Mouse (Mus musculus): ENCODE data around the gene Neu1. TPM values are rescaled to one million over a fixed set of nuclear protein-coding genes. Genes with fewer than 3 reads are reported as not detected.
"Not testable (repeated sequence)": the region's sequence is repeated elsewhere in the genome, so short reads cannot be mapped to it uniquely, and the experiment has no call there.

Neu1 gene
- total and polyA plus RNA-seq, 3 experiments: 24.0 to 47.2 (median 25.3) TPM

- not testable (repeated sequence) for DNase-seq
Measured at GRCm38 (mm10) chr17:34948721-34949552, 17.9 kb downstream of the Neu1 start.

DNA sequence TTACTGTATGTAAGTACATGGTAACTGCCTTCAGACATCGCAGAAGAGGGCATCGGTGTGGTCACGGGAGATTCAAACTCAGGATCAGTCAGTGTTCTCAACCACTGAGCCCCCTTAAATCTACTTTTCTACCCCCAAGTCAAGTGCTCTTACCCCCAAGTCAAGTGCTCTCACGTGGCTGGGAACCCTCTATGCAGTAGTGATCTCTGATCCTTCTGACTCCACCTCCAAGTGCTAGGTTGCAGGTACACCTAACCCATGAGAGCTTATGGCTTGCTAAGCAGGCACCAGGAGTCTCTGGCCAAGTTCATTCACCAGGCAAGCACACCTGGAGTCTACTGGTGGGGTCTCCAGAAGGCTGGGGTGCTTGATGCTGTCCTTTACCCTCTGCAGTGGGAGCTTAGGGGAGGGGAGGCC, 18.5 kb downstream of the Neu1 start:
- DNase-seq: no peak

DNA sequence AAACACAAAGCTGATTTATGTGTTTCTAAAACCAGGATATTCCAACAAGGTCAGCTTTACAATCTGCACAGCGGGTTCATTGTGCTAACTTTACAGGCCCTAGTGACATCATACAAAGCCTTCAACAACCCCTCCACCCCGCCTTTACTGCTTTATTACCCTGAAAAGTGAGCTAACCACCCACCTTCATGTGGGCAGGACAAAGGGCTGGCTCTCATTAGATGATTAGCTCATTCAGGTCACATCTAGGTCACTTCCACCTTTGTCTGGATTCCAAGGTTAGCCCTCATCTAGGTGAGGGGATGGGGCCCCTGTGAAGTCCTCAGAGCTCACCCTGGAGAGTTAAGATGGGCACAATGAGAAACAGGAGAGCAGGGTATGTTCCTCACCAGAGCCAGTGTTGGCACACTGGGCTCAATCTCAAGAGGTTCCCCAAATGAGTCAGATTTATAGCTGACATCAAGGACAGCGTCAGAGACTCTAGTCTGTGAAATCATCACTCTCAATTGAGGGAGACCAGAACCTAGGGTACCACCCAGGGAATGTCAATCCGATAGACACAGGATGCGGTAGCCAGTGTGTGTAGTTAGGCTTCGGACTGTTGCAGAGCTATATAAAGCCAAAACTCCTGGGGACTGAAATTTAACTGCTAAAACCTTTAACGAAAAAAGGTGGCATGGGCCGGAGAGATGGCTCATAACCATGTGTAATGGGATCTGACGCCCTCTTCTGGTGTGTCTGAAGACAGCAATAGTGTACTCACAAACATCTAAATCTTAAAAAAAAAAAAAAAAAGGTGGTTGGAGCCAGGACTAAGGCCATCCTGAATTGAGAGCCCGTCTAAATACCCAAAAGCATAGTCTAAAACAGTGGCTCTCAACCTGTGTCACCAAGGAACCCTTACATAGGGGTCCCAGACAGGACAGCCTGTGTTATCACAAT, 19.7 kb downstream of the Neu1 start:
- DNase-seq: peak; percentile 57

- DNase-seq: no peak
Measured at GRCm38 (mm10) chr17:34951636-34952377, 20.8 kb downstream of the Neu1 start.

GRCm38 (mm10) chr17:34952378-34953040, 21.5 kb downstream of the Neu1 start:
- peak; percentile 77 for DNase-seq

GRCm38 (mm10) chr17:34953258-34953657, 22.2 kb downstream of the Neu1 start:
- no peak for DNase-seq

GRCm38 (mm10) chr17:34953904-34954303, 22.9 kb downstream of the Neu1 start:
- no peak for DNase-seq

DNA sequence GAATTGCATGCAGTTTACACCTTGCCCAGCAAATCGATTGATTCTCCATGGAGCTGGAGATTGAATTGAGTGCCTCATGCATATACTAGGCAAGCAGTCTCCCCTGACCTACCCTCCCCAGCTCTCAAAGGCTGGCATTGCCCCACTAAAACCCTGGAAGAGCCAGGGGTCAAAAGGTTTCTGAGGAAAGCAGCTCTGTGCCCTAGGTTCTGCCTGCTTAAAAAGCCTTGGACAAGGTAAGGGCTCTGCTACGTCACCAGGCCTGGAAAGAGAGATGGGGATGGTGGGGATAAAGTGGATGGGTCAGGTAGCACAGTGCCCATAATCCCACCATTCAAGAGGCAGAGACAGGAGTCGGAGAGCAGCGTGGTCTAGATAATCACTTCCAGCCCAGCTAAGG, 23.8 kb downstream of the Neu1 start:
- DNase-seq: no peak

- DNase-seq: no peak
Measured at GRCm38 (mm10) chr17:34955884-34956283, 24.8 kb downstream of the Neu1 start.

- no peak for DNase-seq
Measured at GRCm38 (mm10) chr17:34956340-34956739, 25.3 kb downstream of the Neu1 start.

DNA sequence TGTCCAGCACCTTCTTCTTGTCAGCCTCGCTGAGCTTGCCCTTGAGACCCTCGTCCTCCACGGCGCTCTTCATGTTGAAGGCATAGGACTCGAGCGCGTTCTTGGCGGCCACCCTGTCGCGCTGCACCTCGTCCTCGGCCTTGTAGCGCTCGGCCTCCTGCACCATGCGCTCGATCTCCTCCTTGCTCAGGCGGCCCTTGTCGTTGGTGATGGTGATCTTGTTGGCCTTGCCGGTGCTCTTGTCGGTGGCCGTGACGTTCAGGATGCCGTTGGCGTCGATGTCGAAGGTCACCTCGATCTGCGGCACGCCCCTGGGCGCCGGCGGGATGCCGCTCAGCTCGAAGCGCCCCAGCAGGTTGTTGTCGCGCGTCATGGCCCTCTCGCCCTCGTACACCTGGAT, 26.2 kb downstream of the Neu1 start:
- DNase-seq: peak; percentile 49

- peak; percentile 37 for DNase-seq
Measured at GRCm38 (mm10) chr17:34957966-34958365, 26.9 kb downstream of the Neu1 start.

- peak; percentile 51 for DNase-seq
Measured at GRCm38 (mm10) chr17:34958734-34959129, 27.7 kb downstream of the Neu1 start.

GRCm38 (mm10) chr17:34959130-34959778, 28.2 kb downstream of the Neu1 start, which contains the start of gene Hspa1b:
Hspa1b (minus strand) TSS chr17:34959238.
- DNase-seq: peak; percentile 95

DNA sequence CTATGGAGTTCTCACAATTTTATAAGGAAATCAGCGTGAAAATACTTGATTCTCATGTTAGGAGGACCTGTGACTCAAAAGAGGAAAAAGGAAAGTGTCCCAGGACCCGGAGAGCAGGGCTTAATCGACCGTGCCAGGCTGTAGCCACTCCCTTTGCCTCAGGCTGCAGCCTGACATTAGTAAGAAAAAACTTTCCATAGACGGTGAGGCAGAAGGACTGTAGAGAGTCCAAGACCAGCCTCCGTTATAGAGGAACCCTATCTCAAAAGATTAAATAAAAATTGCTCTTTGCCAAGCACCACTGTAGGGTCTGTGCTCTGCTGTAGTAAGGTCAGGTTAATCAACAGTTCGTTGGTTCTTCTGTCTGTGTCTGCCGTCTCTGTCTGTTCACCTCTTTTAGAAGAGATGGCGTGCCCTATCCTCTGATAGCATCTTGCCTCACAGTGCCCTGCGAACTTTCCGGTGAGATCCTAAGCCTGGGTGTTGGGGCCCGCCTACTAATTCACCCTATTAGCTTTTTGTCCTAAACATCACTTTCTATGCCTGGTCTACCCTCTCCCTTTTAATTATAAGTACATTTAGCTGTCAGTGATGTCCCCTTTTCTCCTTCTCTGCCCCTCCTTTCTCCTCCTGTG, 28.9 kb downstream of the Neu1 start:
- peak; percentile 80 for DNase-seq

- DNase-seq: peak; percentile 45
Measured at GRCm38 (mm10) chr17:34960702-34961493, 29.8 kb downstream of the Neu1 start.

DNA sequence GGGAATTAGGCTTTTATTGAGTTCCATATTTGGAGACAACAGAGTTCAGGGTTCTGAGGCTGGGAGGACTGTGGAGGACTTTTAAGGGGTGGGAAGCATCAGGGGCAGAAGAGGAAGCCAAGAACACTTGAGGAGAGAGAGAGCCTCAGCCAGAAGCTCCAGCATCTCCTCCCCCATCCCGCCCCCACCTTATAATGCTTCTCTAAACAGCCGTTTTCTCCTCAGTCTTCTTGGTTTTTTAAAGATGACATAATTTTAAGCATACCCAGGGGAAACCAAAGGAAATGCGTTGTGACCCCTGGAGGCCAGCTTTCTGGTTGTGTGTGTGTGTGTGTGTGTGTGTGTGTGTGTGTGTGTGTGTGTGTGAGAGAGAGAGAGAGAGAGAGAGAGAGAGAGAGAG, 31.1 kb downstream of the Neu1 start:
- DNase-seq: no peak

DNA sequence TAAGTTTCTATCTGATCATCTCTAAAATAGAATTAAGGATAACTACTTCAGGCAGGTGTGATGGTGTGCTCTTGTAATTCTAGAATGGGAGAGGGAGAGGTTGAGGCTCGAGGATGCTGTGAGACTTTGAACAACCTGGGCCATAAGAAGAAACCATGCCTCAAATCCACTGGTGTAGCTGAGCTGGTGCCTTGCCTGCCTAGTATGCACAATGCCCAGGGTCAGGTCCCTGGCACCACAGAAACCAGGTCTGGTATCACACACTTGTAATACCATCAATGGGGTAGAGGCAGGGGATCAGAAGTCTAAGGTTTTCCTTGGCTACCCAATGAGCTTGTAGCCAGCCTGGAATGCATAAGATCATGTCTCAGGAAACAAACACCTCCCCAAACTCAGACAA, 31.8 kb downstream of the Neu1 start:
- DNase-seq: no peak

- no peak for DNase-seq
Measured at GRCm38 (mm10) chr17:34964640-34965049, 33.6 kb downstream of the Neu1 start.

DNA sequence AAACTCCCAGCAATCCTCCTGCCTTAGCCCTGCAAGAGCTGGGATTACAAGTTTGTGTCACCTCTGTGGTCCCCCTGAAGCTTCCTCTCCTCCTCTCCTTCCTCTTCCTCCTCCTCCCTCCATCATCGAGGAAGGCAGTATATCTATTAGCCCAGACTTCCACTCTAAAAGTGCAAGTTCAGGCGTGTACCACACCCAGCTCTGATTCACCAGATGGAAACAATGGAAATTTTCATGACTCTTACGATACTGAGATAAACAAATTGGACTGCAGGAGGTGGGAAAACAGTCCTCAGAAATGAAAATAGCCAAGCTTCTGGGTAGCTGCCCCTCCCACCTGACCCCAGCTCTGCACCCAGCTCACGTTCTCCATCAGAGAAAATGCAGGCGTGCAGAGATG, 34.6 kb downstream of the Neu1 start:
- no peak for DNase-seq
